Mouse (Mus musculus): ENCODE measurements around the gene Ulk4. TPM values are rescaled to one million over a fixed set of nuclear protein-coding genes. Genes with fewer than 3 reads are reported as not detected.
A peak's percentile ranks its signal among the peaks of the same experiment; 100 is the strongest.

Ulk4 gene
- polyA plus RNA-seq, 1 experiment from 2014 or later, result 109 TPM

DNA sequence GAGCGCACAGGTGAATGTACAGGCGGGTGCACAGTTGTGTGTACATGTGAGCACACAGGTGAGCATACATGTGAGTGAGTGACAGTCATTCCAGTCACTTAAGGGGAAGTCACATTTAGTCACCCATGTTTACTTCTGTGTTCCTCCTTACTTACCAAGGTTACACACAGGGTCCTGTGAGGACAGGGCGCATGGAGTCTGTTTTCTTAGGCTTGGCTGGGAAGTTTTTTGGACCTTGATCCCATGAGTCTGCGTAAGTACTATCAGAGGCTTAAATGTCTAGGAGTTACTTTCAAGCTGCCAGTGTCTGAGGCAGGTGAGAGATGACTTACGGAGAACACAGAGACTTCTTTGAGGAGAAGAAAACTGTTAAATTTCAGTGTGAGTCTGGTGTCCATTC, 291.5 kb downstream of the Ulk4 start:
- no peak overlapping the region for H3K9ac ChIP-seq
- ATAC-seq (ENCODE audit: low FRiP score), result no peak
- H3K27ac ChIP-seq, result no peak overlapping the region
- 97% methylated on average over 5 of the region's 5 CpGs for WGBS
- no peaks in the 10 kb centered on the region for H3K27me3 ChIP-seq
- peaks cover 47% of the 10 kb centered on the region for H3K4me1 ChIP-seq (replicated peaks)
- H3K4me2 ChIP-seq, result no peak overlapping the region
- H3K9me3 ChIP-seq, result no peaks in the 10 kb centered on the region
- peaks cover 3% of the 10 kb centered on the region; the same call in 1 of the 2 replicates for H3K36me3 ChIP-seq
- H3K4me3 ChIP-seq, result no peak overlapping the region

- Histone ChIP-seq H3K27ac (no peak overlapping the region), H3K4me3 (no peak overlapping the region), H3K9ac (no peak overlapping the region), H3K4me2 (no peak overlapping the region), H3K4me1 (replicated peaks) (peaks cover 47% of the 10 kb centered on the region), H3K36me3 (peaks cover 3% of the 10 kb centered on the region; the same call in 1 of the 2 replicates), H3K27me3 (no peaks in the 10 kb centered on the region), H3K9me3 (no peaks in the 10 kb centered on the region)
- WGBS, result 96% methylated on average over 5 of the region's 5 CpGs
- ATAC-seq (ENCODE audit: low FRiP score), result no peak
Measured at GRCm38 (mm10) chr9:120985009-120985408, 292.0 kb downstream of the Ulk4 start.

- Histone ChIP-seq H3K27me3 (no peaks in the 10 kb centered on the region), H3K4me2 (no peak overlapping the region), H3K27ac (no peak overlapping the region), H3K4me3 (no peak overlapping the region), H3K9ac (no peak overlapping the region), H3K9me3 (no peaks in the 10 kb centered on the region), H3K4me1 (replicated peaks) (peaks cover 47% of the 10 kb centered on the region), H3K36me3 (peaks cover 3% of the 10 kb centered on the region; the same call in 1 of the 2 replicates)
- 86% methylated on average over 5 of the region's 5 CpGs for WGBS
- no peak for ATAC-seq (ENCODE audit: low FRiP score)
Measured at GRCm38 (mm10) chr9:120984509-120984908, 292.5 kb downstream of the Ulk4 start.

DNA sequence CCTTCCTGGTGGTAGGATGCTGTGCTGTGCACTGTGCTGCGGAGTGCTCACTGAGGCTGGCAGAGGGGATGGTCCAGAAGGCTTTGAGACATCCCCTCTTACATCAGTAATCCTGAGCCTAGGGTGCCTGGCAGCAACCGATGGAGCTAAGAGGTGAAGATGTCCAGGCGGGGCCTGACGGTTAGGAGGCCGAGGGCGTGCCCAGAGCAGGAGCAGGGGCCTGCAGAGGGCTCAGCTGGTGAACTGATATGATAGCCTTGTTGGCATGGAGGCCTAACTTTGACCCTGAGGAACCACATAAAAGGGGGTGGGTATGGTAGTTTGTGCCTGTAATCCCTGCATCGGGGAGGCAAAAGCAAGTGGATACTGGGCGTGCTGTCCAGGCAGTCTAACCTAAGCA, 293.1 kb downstream of the Ulk4 start:
- Histone ChIP-seq H3K4me2 (no peak overlapping the region), H3K9ac (no peak overlapping the region), H3K4me3 (no peak overlapping the region), H3K4me1 (replicated peaks) (peaks cover 47% of the 10 kb centered on the region), H3K9me3 (no peaks in the 10 kb centered on the region), H3K27ac (no peak overlapping the region), H3K36me3 (peaks cover 3% of the 10 kb centered on the region; the same call in 1 of the 2 replicates), H3K27me3 (no peaks in the 10 kb centered on the region)
- ATAC-seq (ENCODE audit: low FRiP score), result no peak
- WGBS, result 92% methylated on average over 8 of the region's 8 CpGs

- no peak overlapping the region for H3K4me3 ChIP-seq
- no peaks in the 10 kb centered on the region for H3K9me3 ChIP-seq
- WGBS, result 86% methylated on average over 7 of the region's 7 CpGs
- no peak overlapping the region for H3K4me2 ChIP-seq
- no peak overlapping the region for H3K27ac ChIP-seq
- ATAC-seq (ENCODE audit: low FRiP score), result no peak
- H3K36me3 ChIP-seq, result peaks cover 3% of the 10 kb centered on the region; the same call in 1 of the 2 replicates
- H3K9ac ChIP-seq, result no peak overlapping the region
- H3K4me1 ChIP-seq (replicated peaks), result peaks cover 27% of the 10 kb centered on the region
- no peaks in the 10 kb centered on the region for H3K27me3 ChIP-seq
Measured at GRCm38 (mm10) chr9:120981777-120982176, 295.2 kb downstream of the Ulk4 start.

GRCm38 (mm10) chr9:120976856-120977255, 300.1 kb downstream of the Ulk4 start:
- H3K4me3 ChIP-seq, result no peak overlapping the region
- no peak overlapping the region for H3K27ac ChIP-seq
- no peak overlapping the region for H3K9ac ChIP-seq
- no peaks in the 10 kb centered on the region for H3K36me3 ChIP-seq
- H3K27me3 ChIP-seq, result no peaks in the 10 kb centered on the region
- H3K4me1 ChIP-seq (replicated peaks), result peaks cover 38% of the 10 kb centered on the region
- no peaks in the 10 kb centered on the region for H3K9me3 ChIP-seq
- no peak overlapping the region for H3K4me2 ChIP-seq
- ATAC-seq (ENCODE audit: low FRiP score), result no peak
- WGBS, result 96% methylated on average over 4 of the region's 4 CpGs

DNA sequence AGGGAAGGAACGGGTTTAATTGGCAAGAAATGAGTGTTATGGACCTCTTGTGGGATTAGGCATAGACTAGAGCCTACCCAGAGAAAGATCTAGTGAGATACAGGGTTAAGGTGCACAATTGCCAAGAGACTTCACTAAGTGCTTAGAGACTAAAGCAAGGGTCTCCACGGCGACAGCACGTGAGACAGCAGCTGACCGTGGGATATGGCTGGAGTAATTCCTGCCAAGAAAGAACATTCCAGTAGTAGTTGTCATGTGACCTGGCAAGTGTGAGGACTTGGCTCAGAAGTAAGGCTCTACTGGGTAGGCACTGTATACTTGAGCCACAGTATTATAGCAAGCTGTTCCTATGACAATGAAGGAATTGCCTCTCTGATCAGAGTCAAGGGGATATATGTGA, 300.8 kb downstream of the Ulk4 start:
- no peak; the same call in 1 of the 2 replicates for ATAC-seq (ENCODE audit: low FRiP score)

DNA sequence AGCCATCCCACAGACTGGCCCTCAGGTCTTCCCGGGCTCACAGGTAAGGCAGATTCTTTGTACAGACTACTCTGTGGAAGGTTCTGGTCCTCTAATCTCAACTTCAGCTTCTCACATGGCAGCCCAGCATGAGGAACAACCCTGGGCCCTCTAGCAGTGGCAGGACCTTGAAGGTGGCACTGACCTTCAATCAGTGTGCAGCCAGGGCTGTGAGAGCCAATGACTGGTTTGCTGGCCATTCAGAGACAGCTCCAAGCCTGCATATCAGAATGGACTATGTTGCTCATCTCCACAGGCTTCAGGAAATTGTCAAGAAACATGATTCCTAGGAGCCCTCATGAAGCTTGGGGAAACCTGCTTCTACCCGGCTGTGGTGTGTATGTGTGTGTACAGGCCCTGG, 302.8 kb downstream of the Ulk4 start:
- H3K36me3 ChIP-seq, result peaks cover 9% of the 10 kb centered on the region
- no peak overlapping the region for H3K27ac ChIP-seq
- no peak for ATAC-seq (ENCODE audit: low FRiP score)
- no peaks in the 10 kb centered on the region for H3K27me3 ChIP-seq
- H3K4me1 ChIP-seq (replicated peaks), result 0 out of 2 replicates have a peak, but pooled peaks cover 13% of the 10 kb centered on the region
- 90% methylated on average over 2 of the region's 2 CpGs for WGBS
- no peaks in the 10 kb centered on the region for H3K9me3 ChIP-seq
- H3K9ac ChIP-seq, result no peak overlapping the region
- H3K4me3 ChIP-seq, result no peak overlapping the region
- H3K4me2 ChIP-seq, result no peak overlapping the region

More for the DNA sequence above, 300.8 kb downstream of the Ulk4 start:
- H3K9ac ChIP-seq, result no peak overlapping the region
- H3K4me2 ChIP-seq, result no peak overlapping the region
- peaks cover 31% of the 10 kb centered on the region for H3K4me1 ChIP-seq (replicated peaks)
- H3K9me3 ChIP-seq, result no peaks in the 10 kb centered on the region
- no peaks in the 10 kb centered on the region for H3K27me3 ChIP-seq
- no peak overlapping the region for H3K27ac ChIP-seq
- 64% methylated on average over 5 of the region's 5 CpGs for WGBS
- no peak overlapping the region for H3K4me3 ChIP-seq
- no peaks in the 10 kb centered on the region for H3K36me3 ChIP-seq

- Histone ChIP-seq H3K9ac (no peak overlapping the region), H3K4me1 (replicated peaks) (0 out of 2 replicates have a peak, but pooled peaks cover 13% of the 10 kb centered on the region), H3K9me3 (no peaks in the 10 kb centered on the region), H3K27ac (no peak overlapping the region), H3K4me3 (no peak overlapping the region), H3K36me3 (peaks cover 20% of the 10 kb centered on the region), H3K4me2 (no peak overlapping the region), H3K27me3 (no peaks in the 10 kb centered on the region)
- WGBS, result 81% methylated on average over 6 of the region's 6 CpGs
- no peak for ATAC-seq (ENCODE audit: low FRiP score)
Measured at GRCm38 (mm10) chr9:120973026-120973515, 303.9 kb downstream of the Ulk4 start.

- H3K4me3 ChIP-seq, result no peak overlapping the region
- no peaks in the 10 kb centered on the region for H3K9me3 ChIP-seq
- ATAC-seq (ENCODE audit: low FRiP score), result no peak
- no peaks in the 10 kb centered on the region for H3K27me3 ChIP-seq
- 87% methylated on average over 10 of the region's 10 CpGs for WGBS
- no peak overlapping the region for H3K4me2 ChIP-seq
- peaks cover 23% of the 10 kb centered on the region for H3K4me1 ChIP-seq (replicated peaks)
- peaks cover 96% of the 10 kb centered on the region for H3K36me3 ChIP-seq
- no peak overlapping the region for H3K9ac ChIP-seq
- no peak overlapping the region for H3K27ac ChIP-seq
Measured at GRCm38 (mm10) chr9:120965007-120965406, 312.0 kb downstream of the Ulk4 start.

DNA sequence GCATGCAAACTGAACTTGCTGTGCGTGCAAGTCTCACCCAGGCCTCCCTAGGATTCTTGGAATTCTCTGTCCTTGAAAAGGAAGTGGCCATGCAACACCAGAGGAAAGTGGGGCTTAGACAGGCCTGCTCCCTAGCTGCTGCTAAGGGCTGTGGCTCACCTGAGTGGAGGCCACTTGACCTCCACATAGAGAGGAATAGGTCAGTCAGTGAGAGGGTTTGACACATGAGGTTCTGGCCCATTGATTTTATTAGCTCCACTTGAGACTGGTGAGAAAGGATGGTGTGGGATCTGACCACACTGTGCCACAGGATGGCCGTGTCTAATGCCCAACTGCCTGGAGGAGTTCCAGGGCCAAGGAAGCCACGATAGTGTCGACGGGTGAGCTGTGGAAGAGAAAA, 312.8 kb downstream of the Ulk4 start:
- peaks cover 96% of the 10 kb centered on the region for H3K36me3 ChIP-seq
- peaks cover 23% of the 10 kb centered on the region for H3K4me1 ChIP-seq (replicated peaks)
- peak overlapping the region; percentile 35; the same call in 1 of the 2 replicates for H3K27ac ChIP-seq
- 84% methylated on average over 5 of the region's 5 CpGs for WGBS
- H3K4me2 ChIP-seq, result no peak overlapping the region
- H3K9ac ChIP-seq, result no peak overlapping the region
- H3K4me3 ChIP-seq, result no peak overlapping the region
- ATAC-seq (ENCODE audit: low FRiP score), result no peak
- H3K9me3 ChIP-seq, result no peaks in the 10 kb centered on the region
- no peaks in the 10 kb centered on the region for H3K27me3 ChIP-seq

DNA sequence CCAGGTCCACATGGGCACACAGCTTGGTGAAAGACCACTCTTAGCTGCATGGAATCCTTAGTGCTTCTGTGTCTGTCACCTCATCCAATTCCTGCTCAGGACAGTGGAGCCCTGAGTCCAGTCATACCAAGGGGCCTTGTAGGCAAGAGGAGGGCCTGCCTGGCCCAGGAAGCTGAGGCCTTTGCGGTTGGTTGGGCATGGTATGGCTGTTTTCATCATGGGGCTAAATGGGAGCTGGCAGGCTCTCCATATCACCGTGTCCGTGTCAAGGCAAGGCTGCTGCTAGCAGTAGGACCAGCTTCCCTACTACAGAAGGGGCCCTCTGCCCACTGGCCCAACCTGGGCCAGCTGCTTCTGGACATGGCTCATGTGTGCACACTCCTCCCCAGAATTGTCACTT, 313.3 kb downstream of the Ulk4 start:
- H3K27ac ChIP-seq, result peak overlapping the region; percentile 35
- peaks cover 96% of the 10 kb centered on the region for H3K36me3 ChIP-seq
- ATAC-seq (ENCODE audit: low FRiP score), result no peak

GRCm38 (mm10) chr9:120963104-120963503, 313.9 kb downstream of the Ulk4 start:
- Histone ChIP-seq H3K27me3 (no peaks in the 10 kb centered on the region), H3K4me1 (replicated peaks) (peaks cover 23% of the 10 kb centered on the region), H3K9ac (no peak overlapping the region), H3K36me3 (peaks cover 96% of the 10 kb centered on the region), H3K27ac (peak overlapping the region; percentile 25; the same call in 1 of the 2 replicates), H3K9me3 (no peaks in the 10 kb centered on the region), H3K4me3 (no peak overlapping the region), H3K4me2 (no peak overlapping the region)
- 94% methylated on average over 4 of the region's 4 CpGs for WGBS
- no peak for ATAC-seq (ENCODE audit: low FRiP score)

More for the DNA sequence above, 313.3 kb downstream of the Ulk4 start:
- WGBS, result 86% methylated on average over 3 of the region's 3 CpGs
- peaks cover 23% of the 10 kb centered on the region for H3K4me1 ChIP-seq (replicated peaks)
- H3K4me2 ChIP-seq, result no peak overlapping the region
- no peak overlapping the region for H3K4me3 ChIP-seq
- no peak overlapping the region for H3K9ac ChIP-seq
- H3K9me3 ChIP-seq, result no peaks in the 10 kb centered on the region
- H3K27me3 ChIP-seq, result no peaks in the 10 kb centered on the region

Measured in hindbrain, embryonic 13.5 days (tissue).